Mouse (Mus musculus): Measurements from ENCODE around the gene Gzf1.

DNA sequence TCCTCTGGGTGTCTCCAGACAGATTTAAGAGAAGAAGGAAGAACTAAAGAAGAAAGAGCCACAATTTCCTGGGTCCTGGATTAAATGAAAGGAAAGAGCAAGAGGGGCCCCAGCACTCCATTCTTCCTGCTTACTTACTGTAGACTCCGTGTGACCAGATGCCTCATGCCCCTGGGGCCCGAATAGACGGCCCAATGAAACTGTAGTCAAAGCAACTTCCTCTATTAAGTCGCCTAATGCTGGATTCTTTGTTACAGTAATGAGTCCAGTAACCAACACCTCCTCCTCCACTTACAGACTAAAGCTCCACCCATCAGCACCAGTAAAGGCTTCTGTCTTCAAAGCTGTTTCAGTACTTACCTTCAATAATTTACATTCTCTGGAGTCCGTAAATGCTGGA is 17.7 kb downstream of the Gzf1 start:
- TF ChIP-seq POLR2A (IDR thresholded peaks at IDR 0.05; ENCODE audit: low read depth, low read length): no peak
- TF ChIP-seq CTCF (IDR thresholded peaks at IDR 0.05; ENCODE audit: extremely low read depth, insufficient read depth, insufficient read length, insufficient replicate concordance): no peak

Data from spleen, adult 2 months (tissue).